Mouse (Mus musculus) C2C12 (cell line): ENCODE measurements around the gene Itga8.

ENCODE experiments used
- CTCF ChIP-seq: IDR thresholded peaks from one replicate; pipeline ENCODE4 v1.5.1; 2011; ENCODE audit not compliant: control insufficient read depth, insufficient read depth, insufficient read length
- FOSL1 ChIP-seq: IDR thresholded peaks from one replicate; pipeline ENCODE4 v1.8.0; 2011; ENCODE audit warnings: mild to moderate bottlenecking, low read length; ENCODE audit not compliant: poor library complexity, insufficient read depth, severe bottlenecking

- TF ChIP-seq CTCF: no peak
- no peak for TF ChIP-seq FOSL1
Observed at GRCm38 (mm10) chr2:12065669-12066399, 235.9 kb downstream of the Itga8 start.
